ENCODE assay signal across 1 mouse cellular context in the genomic region with DNA sequence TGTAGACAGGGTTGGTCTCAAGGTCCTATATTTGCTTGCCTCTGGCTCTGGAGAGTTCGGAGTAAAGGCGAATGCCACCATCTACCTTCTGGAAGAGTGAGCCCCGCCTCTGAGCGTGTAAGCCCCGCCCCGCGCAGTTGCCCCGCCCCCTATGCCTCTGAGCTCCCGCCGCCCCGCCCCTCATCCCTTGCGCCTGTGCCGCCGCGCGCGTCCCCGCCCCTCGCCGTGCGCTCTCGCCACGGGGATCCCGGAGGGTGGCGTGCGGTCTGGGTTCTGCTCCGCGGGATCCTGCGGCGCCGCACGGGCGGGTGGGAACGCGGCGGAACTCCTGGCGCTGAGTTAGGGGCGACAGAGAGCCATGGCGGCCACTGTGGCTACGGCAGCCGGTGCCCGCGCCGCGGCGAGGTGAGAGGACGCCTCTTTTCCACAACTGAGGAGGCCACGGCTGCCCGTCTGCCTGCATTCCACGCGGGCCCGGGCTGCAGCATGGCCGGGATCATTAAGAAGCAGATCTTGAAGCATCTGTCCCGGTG.
A peak's percentile ranks its signal among the peaks of the same experiment; 100 is the strongest.
TF ChIP-seq lines count a peak whose summit lies in the region.

TSS of gene Uhrf1bp1 (plus strand) at position 177 of the 533 bp plus-strand sequence.

TF ChIP-seq in CH12.LX, 34 proteins besides CTCF, POLR2A, EP300 and RAD21:
- TF ChIP-seq BHLHE40 (IDR thresholded peaks at IDR 0.05; ENCODE audit: low read depth, low read length) (peak; percentile 51), MAZ (IDR thresholded peaks at IDR 0.05; ENCODE audit: low read depth, low read length) (peak; percentile 40; the same call in 1 of the 2 replicates), SMC3 (IDR thresholded peaks at IDR 0.05; ENCODE audit: low read depth, low read length) (no peak), TCF12 (IDR thresholded peaks at IDR 0.05; ENCODE audit: low read depth, low read length) (0 out of 2 replicates have a peak, but pooled peaks have one; percentile 17), ZNF384 (IDR thresholded peaks at IDR 0.05; ENCODE audit: low read depth, low read length) (no peak), NELFE (IDR thresholded peaks at IDR 0.05; ENCODE audit: low read depth, low read length) (peak; percentile 42; the same call in 1 of the 2 replicates), ZMIZ1 (IDR thresholded peaks at IDR 0.05; ENCODE audit: low read depth, low read length) (peak; percentile 62; the same call in 1 of the 2 replicates), NRF1 (IDR thresholded peaks at IDR 0.05; ENCODE audit: low read depth, low read length) (peak; percentile 77), POLR2AphosphoS2 (IDR thresholded peaks at IDR 0.05; ENCODE audit: low read depth, low read length) (no peak), MXI1 (IDR thresholded peaks at IDR 0.05; ENCODE audit: low read depth, low read length) (peak; percentile 85)
